Mouse (Mus musculus) C2C12 (cell line): ENCODE data around the gene Zfp948.

Experiments
- CEBPB ChIP-seq: IDR thresholded peaks from one replicate; pipeline ENCODE4 v1.6.1; 2011; ENCODE audit warnings: low read depth, mild to moderate bottlenecking, control low read depth, moderate library complexity
- CTCF ChIP-seq: IDR thresholded peaks from one replicate; pipeline ENCODE4 v1.5.1; 2011; ENCODE audit not compliant: control insufficient read depth, insufficient read depth, insufficient read length
- FOSL1 ChIP-seq: IDR thresholded peaks from one replicate; pipeline ENCODE4 v1.8.0; 2011; ENCODE audit warnings: mild to moderate bottlenecking, low read length; ENCODE audit not compliant: poor library complexity, insufficient read depth, severe bottlenecking
- MAX ChIP-seq: IDR thresholded peaks from one replicate; pipeline ENCODE4 v1.6.1; 2011; ENCODE audit warnings: mild to moderate bottlenecking, control low read depth
- MYOD1 ChIP-seq: IDR thresholded peaks from one replicate; pipeline ENCODE4 v1.6.1; 2011; ENCODE audit warnings: low read depth; ENCODE audit not compliant: control insufficient read depth, insufficient read length
- USF1 ChIP-seq: IDR thresholded peaks from one replicate; pipeline ENCODE4 v1.6.1; 2011; ENCODE audit warnings: low read depth, mild to moderate bottlenecking, control low read depth, moderate library complexity

DNA sequence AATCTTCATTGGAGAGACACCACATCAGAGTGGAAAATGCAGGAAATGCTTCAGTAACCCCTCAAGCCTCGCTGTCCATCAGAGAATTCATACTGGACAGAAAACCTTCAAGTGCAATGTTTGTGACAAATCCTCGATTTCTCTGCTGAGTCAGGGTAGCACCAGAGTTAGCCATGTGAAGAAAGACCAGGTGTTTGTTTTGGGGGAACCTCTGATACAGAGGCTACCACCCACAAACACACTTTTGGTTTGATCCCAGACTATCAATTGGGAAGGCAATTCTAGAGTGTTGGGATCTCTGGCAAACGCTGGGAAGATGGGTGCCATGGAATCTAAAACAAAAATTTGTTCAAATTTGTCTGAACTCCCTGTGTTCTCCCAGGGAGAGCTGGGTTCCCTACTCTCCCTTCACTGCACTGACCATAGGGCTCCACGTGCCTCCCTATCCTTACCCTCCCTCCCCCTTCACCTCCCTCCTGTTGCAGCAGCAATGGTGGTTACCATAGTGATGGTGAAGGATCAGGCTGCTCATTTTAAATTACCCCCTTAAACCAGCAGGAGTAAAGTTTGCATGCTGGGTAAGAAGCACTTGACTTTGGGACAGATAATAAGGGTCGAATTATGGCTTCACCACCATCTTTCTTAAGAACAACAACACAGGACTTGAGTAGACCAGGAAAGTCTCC is 36.0 kb upstream of the Zfp948 start:
- TF ChIP-seq CTCF: no peak
- TF ChIP-seq MYOD1: no peak
- no peak for TF ChIP-seq USF1
- TF ChIP-seq MAX: no peak
- TF ChIP-seq CEBPB: no peak
- no peak for TF ChIP-seq FOSL1
